15 mouse cellular contexts compared by ENCODE assay signal in genomic region chr5:64884865-64885439, GRCm38 (mm10). TPM values are rescaled to one million over a fixed set of nuclear protein-coding genes. Genes with fewer than 3 reads are reported as not detected.
A peak's percentile ranks its signal among the peaks of the same experiment; 100 is the strongest.
DNase-seq lines count a peak whose midpoint lies in the region; ATAC-seq and TF ChIP-seq lines count a peak whose summit lies in the region.
"Had no signal": no experiment of that assay in that cellular context is flagged by ENCODE, and none has a peak within 500 bp of the region (broad histone marks: within the 10 kb centered on the region; RNA-seq: fewer than 3 reads in every experiment).

No protein-coding gene starts in this region.

- no peak overlapping the region for H3K9ac ChIP-seq in hindbrain, embryonic 11.5 days (ENCODE audit: low read depth, low read length)
- H3K9ac ChIP-seq in hindbrain, postnatal 0 days (replicated peaks; ENCODE audit: low read length): no peak overlapping the region
- H3K9ac ChIP-seq: limb, embryonic 15.5 days had no signal

- 89% methylated on average over 13 of the region's 13 CpGs for WGBS in hindbrain, embryonic 11.5 days
- WGBS in hindbrain, postnatal 0 days: 81% methylated on average over 13 of the region's 13 CpGs

- no peaks in the 10 kb centered on the region for H3K36me3 ChIP-seq in hindbrain, embryonic 11.5 days (ENCODE audit: control insufficient read depth, insufficient read depth, low read length)
- no peaks in the 10 kb centered on the region for H3K36me3 ChIP-seq in hindbrain, postnatal 0 days (ENCODE audit: insufficient read depth, low read length)
- H3K36me3 ChIP-seq: limb, embryonic 15.5 days had no signal

- H3K27me3 ChIP-seq in hindbrain, embryonic 11.5 days (ENCODE audit: control insufficient read depth, insufficient read depth, low read length): no peaks in the 10 kb centered on the region
- H3K27me3 ChIP-seq in hindbrain, postnatal 0 days (ENCODE audit: insufficient read depth, low read length): no peaks in the 10 kb centered on the region
- H3K27me3 ChIP-seq: limb, embryonic 15.5 days had no signal

- H3K4me2 ChIP-seq in hindbrain, embryonic 11.5 days (replicated peaks; ENCODE audit: low read depth, low read length): no peak overlapping the region
- H3K4me2 ChIP-seq in hindbrain, postnatal 0 days (ENCODE audit: low read depth, low read length): no peak overlapping the region
- H3K4me2 ChIP-seq: limb, embryonic 15.5 days had no signal

- no peaks in the 10 kb centered on the region for H3K9me3 ChIP-seq in hindbrain, embryonic 11.5 days (ENCODE audit: control insufficient read depth, low read length)
- H3K9me3 ChIP-seq in hindbrain, postnatal 0 days (ENCODE audit: low read length): 0 out of 2 replicates have a peak, but pooled peaks cover 9% of the 10 kb centered on the region
- H3K9me3 ChIP-seq: limb, embryonic 15.5 days had no signal

- H3K4me3 ChIP-seq in hindbrain, embryonic 11.5 days (ENCODE audit: low read depth, low read length): no peak overlapping the region
- no peak overlapping the region for H3K4me3 ChIP-seq in hindbrain, postnatal 0 days (ENCODE audit: low read length)
- H3K4me3 ChIP-seq: limb, embryonic 15.5 days had no signal

- H3K4me1 ChIP-seq in hindbrain, embryonic 11.5 days (replicated peaks; ENCODE audit: control insufficient read depth, insufficient read depth, low read length): no peaks in the 10 kb centered on the region
- H3K4me1 ChIP-seq in hindbrain, postnatal 0 days (ENCODE audit: insufficient read depth, low read length): no peaks in the 10 kb centered on the region

- TF ChIP-seq CTCF in hindbrain, postnatal 0 days (IDR thresholded peaks at IDR 0.05; ENCODE audit: low read depth): no peak

- 0 out of 2 replicates have a peak, but pooled peaks have one; percentile 25 for ATAC-seq in hindbrain, embryonic 11.5 days (ENCODE audit: low FRiP score)
- no peak for ATAC-seq in hindbrain, postnatal 0 days
- ATAC-seq in CD4-positive, CD25-positive, alpha-beta regulatory T cell, adult 4 months: peak; percentile 42
- ATAC-seq: forebrain, embryonic 14.5 days; midbrain, embryonic 16.5 days had no signal

- no peak for DNase-seq in hindbrain, embryonic 11.5 days (ENCODE audit: low spot score)
- no peak for DNase-seq in hindbrain, postnatal 0 days (ENCODE audit: low spot score)
- peak; percentile 93 for DNase-seq in A20 (ENCODE audit: low read depth, low spot score)
- DNase-seq in induced T-regulatory cell, adult 2 months (ENCODE audit: low read depth): peak; percentile 63
- DNase-seq in urinary bladder, postnatal 25 days (ENCODE audit: low spot score): no peak
- no peak for DNase-seq in layer of hippocampus, postnatal 25 days (ENCODE audit: extremely low spot score in 1 of 2, low spot score in 1 of 2)
- DNase-seq: cerebellum, adult 9-10 months; gastrocnemius, postnatal 10 days; kidney, adult 18-20 months; right cerebral cortex, adult 18-20 months; thymus, postnatal 36 days had no signal

- H3K27ac ChIP-seq in hindbrain, embryonic 11.5 days (ENCODE audit: low read depth, low read length): no peak overlapping the region
- H3K27ac ChIP-seq in hindbrain, postnatal 0 days: no peak overlapping the region

RNA-seq across cellular contexts. Expression of gene Tlr1, which starts 48.4 kb away (rescaled TPM):
- polyA plus RNA-seq in hindbrain, embryonic 11.5 days (2014; fragmentation: Nextera tagmentation; extraction: Ambion mirVana): 0.46 and 0.60 TPM in 2 replicates
- 0.10 and 0.75 TPM in 2 replicates for total RNA-seq in hindbrain, postnatal 0 days (2014; rRNA removed)
- 0.24 and 0.35 TPM in 2 replicates for polyA plus RNA-seq in hindbrain, postnatal 0 days (2015; fragmentation: Nextera tagmentation; extraction: Ambion mirVana)
- 10 to 100 TPM; 74.7 to 91.5 TPM for polyA plus RNA-seq in CD4-positive, CD25-positive, alpha-beta regulatory T cell, adult 4 months (2017; shearing (Covaris generic))
- under 1 TPM; 0.26 to 0.32 TPM for total RNA-seq in layer of hippocampus, postnatal 25 days (2021)

Comparison
In these comparisons a context has a peak if more than half of its experiments do, and no peak if none do; other contexts are left out.
1. DNase-seq: peak in A20 (single experiment) and induced T-regulatory cell, adult 2 months (single experiment); none in hindbrain, embryonic 11.5 days (single experiment), hindbrain, postnatal 0 days (single experiment), urinary bladder, postnatal 25 days (single experiment) and layer of hippocampus, postnatal 25 days (0 of 2).
2. RNA of gene Tlr1, which starts 48.4 kb away (polyA plus RNA-seq): 74.7 to 91.5 TPM in CD4-positive, CD25-positive, alpha-beta regulatory T cell, adult 4 months; 0.46 to 0.60 TPM in hindbrain, embryonic 11.5 days and 0.24 to 0.35 TPM in hindbrain, postnatal 0 days; every median in the first group is over 10 times any median in the second.